7 mouse cellular contexts compared by ENCODE assay signal in genomic region chr13:48273451-48274069, GRCm38 (mm10). TPM values are rescaled to one million over a fixed set of nuclear protein-coding genes. Genes with fewer than 3 reads are reported as not detected.
DNase-seq lines count a peak whose midpoint lies in the region; ATAC-seq lines count a peak whose summit lies in the region.

No protein-coding gene starts in this region.

- H3K27me3 ChIP-seq in limb, embryonic 13.5 days: peaks cover 20% of the 10 kb centered on the region
- no peaks in the 10 kb centered on the region for H3K27me3 ChIP-seq in midbrain, embryonic 16.5 days (ENCODE audit: control insufficient read depth, insufficient read depth, low read depth, low read length)

- peak; percentile 55 for DNase-seq in adrenal gland, postnatal 10 days
- DNase-seq in embryo, embryonic 11 days: peak; percentile 77
- peak; percentile 16 to 39 for DNase-seq in heart, adult 9 months (ENCODE audit: low spot score in 2 of 2)
- peak; percentile 79 for DNase-seq in kidney, adult 9 months
- peak; percentile 10 for DNase-seq in yolk sac, embryonic 10.5 days (ENCODE audit: low spot score)

- WGBS in limb, embryonic 13.5 days: 5% methylated on average over 15 of the region's 15 CpGs
- 7% methylated on average over 15 of the region's 15 CpGs for WGBS in midbrain, embryonic 16.5 days

- H3K4me3 ChIP-seq in limb, embryonic 13.5 days: peak overlapping the region; percentile 28
- H3K4me3 ChIP-seq in midbrain, embryonic 16.5 days (ENCODE audit: low read depth, low read length): peak overlapping the region; percentile 13; the same call in 1 of the 2 replicates

- H3K27ac ChIP-seq in limb, embryonic 13.5 days: no peak overlapping the region
- no peak overlapping the region for H3K27ac ChIP-seq in midbrain, embryonic 16.5 days (ENCODE audit: low read length)

- peak; percentile 77; the same call in 1 of the 2 replicates for ATAC-seq in limb, embryonic 13.5 days (ENCODE audit: low FRiP score, low read depth)
- peak; percentile 72 for ATAC-seq in midbrain, embryonic 16.5 days

- peak overlapping the region; percentile 51 for H3K9ac ChIP-seq in limb, embryonic 13.5 days
- no peak overlapping the region for H3K9ac ChIP-seq in midbrain, embryonic 16.5 days (ENCODE audit: low read depth, low read length)

- peak overlapping the region; percentile 64 for H3K4me2 ChIP-seq in limb, embryonic 13.5 days (replicated peaks)
- peak overlapping the region; percentile 49 for H3K4me2 ChIP-seq in midbrain, embryonic 16.5 days (ENCODE audit: low read length)

- no peaks in the 10 kb centered on the region for H3K9me3 ChIP-seq in limb, embryonic 13.5 days
- H3K9me3 ChIP-seq in midbrain, embryonic 16.5 days (replicated peaks; ENCODE audit: control insufficient read depth, low read length, poor library complexity, severe bottlenecking): no peaks in the 10 kb centered on the region

- H3K36me3 ChIP-seq in limb, embryonic 13.5 days: no peaks in the 10 kb centered on the region
- H3K36me3 ChIP-seq in midbrain, embryonic 16.5 days (ENCODE audit: control insufficient read depth, insufficient read depth, low read length): no peaks in the 10 kb centered on the region

- peaks cover 5% of the 10 kb centered on the region; the same call in 1 of the 2 replicates for H3K4me1 ChIP-seq in limb, embryonic 13.5 days
- peaks cover 25% of the 10 kb centered on the region for H3K4me1 ChIP-seq in midbrain, embryonic 16.5 days (ENCODE audit: control insufficient read depth, insufficient read depth, low read length)

RNA-seq across cellular contexts. Expression of gene Id4, which starts 12.5 kb away (rescaled TPM):
- 1 to 10 TPM; 5.0 to 5.3 TPM for total RNA-seq in adrenal gland, postnatal 10 days (2021)
- polyA plus RNA-seq in limb, embryonic 13.5 days (2015; fragmentation: Nextera tagmentation; extraction: Ambion mirVana): 10.2 and 10.4 TPM in 2 replicates
- 148 and 217 TPM in 2 replicates for polyA plus RNA-seq in midbrain, embryonic 16.5 days (2015; fragmentation: Nextera tagmentation; extraction: Ambion mirVana)

Comparison
In these comparisons a context has a peak if more than half of its experiments do, and no peak if none do; other contexts are left out.
1. DNase-seq: peak in every context shown above with its lines; median percentile 79 in kidney, adult 9 months; 77 in embryo, embryonic 11 days; 55 in adrenal gland, postnatal 10 days; 28 in heart, adult 9 months; 10 in yolk sac, embryonic 10.5 days.
2. RNA of gene Id4, which starts 12.5 kb away (polyA plus RNA-seq): 148 to 217 TPM in midbrain, embryonic 16.5 days; 10.2 to 10.4 TPM in limb, embryonic 13.5 days; every median in the first group is over 10 times any median in the second.